Mouse (Mus musculus): ENCODE results near the gene Pappa2.

The Pappa2 gene

DNA sequence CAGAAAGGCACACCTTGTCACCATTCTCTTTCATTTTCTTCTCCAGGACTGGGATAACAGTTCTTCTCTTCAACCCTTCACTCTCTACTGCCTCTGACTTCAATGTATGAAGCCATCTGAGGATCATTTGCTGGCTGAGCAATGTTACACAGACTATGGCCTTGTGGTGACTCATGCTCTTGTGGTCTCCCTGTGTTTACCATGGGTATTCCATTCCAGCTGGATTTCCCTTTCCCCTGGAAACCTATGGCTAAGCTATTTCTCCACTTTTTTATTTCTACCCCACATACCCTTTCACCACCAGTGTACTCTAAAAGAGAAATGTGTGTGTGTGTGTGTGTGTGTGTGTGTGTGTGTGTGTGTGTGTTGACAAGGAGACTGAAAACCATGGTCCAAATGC, 83.0 kb downstream of the Pappa2 start:
- DNase-seq (ENCODE audit: low spot score) = no peak

GRCm38 (mm10) chr1:158894441-158894840, 85.8 kb downstream of the Pappa2 start:
- DNase-seq (ENCODE audit: low spot score) = no peak

DNA sequence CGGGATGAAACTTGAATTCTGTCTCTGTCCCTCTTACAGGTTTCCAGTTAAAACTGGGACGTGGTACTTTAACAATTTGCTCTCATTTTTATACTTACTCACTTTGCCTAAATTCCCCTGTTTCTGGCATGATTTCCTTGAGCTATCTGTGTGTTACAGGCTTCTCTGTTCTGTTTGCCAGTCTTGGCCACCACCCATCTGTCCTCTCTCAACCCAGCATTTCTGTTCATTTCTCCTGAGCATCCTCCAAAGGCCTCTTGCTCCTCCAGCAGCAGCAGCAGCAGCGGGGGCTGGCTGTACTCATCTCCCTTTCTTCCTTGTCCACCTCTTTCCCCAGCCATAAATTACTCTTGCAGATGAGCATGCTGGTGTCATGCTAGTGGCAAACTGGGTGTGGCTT, 104.8 kb downstream of the Pappa2 start:
- no peak for DNase-seq (ENCODE audit: low spot score)

DNA sequence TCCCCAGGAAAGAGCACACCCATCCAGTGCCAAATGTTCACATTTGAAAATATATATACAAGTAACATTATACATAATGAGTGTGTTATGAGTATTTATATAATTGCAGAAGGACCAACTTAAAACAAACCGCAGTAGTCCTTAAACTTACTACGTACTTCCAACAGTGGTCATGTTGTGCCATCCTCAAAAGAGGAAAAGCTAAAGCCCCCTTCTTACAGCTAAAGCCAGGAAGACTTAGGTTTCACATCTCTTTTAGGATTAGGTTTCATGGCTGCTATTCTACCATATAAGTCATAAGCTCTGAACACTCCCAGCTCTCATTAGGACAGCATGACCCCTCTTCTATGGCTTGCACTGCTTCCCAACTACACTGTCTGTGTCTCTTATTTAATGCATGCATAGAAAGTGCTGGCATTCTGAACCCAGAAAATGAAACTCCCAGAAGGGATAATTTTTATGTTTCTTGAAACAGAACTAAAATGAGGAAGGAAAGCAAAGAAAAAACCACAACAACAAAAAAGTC, 105.7 kb downstream of the Pappa2 start:
- no peak for DNase-seq (ENCODE audit: low spot score)

- DNase-seq (ENCODE audit: low spot score) = no peak
Measured at GRCm38 (mm10) chr1:158873631-158874030, 106.7 kb downstream of the Pappa2 start.

DNA sequence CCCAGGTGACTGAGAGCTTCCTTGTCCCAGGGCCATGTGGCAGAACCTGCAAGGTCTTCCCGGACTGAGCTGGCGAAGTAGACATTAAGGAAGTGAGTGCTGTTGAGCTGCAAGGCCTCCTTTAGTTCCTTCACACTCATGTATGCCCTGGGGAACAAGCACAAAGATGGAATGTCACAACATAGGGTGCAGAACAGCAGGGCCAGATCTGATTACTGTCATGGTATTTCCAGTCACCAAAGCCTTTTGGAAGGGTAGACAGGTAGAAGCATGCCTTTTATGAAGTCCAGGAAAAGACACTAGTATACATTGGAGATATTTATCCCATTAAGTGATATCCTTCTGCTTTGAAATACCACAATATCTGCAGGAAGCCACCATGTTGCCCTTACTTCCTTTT, 108.9 kb downstream of the Pappa2 start:
- no peak for DNase-seq (ENCODE audit: low spot score)

DNA sequence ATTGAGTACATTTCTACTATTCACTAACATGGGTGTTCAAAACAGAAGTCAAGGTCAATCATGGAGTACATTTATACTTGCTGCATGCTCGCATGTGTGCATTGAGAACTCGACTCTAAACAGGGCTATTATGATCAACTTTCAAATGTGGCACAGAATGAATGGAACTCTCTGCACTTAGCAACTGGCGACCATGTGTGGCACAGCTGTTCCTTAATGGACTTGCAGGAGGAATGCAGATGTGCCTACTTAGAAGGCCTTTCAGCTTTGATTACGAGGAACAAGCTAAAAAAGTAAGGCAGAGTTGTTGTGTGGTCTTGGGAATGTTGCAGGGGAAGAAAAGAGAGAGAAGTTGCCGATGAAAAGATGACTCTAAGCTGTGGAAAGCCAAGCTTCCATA, 120.1 kb downstream of the Pappa2 start:
- DNase-seq (ENCODE audit: low spot score) = no peak

GRCm38 (mm10) chr1:158853936-158854882, 126.1 kb downstream of the Pappa2 start:
- no peak for DNase-seq (ENCODE audit: low spot score)

GRCm38 (mm10) chr1:158852836-158853567, 127.3 kb downstream of the Pappa2 start:
- DNase-seq (ENCODE audit: low spot score) = no peak

DNA sequence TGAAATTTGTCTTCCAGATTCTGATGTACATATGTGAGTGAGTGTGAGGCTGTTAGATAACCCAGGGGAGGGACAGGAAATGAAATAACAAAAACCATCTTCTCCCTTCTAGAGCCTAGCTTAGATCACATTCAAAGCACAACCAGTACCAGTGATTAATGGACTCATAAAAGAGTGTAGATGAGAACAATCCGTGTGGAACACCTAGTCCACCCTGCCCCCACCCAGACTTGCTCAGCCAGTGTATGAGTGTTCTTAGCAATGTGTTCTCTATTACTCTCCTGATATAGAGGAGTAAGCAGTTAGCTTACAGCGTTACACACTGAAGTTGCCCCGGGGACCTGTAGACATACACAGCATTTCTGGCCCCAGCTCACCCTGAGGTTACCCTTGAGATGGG, 129.8 kb downstream of the Pappa2 start:
- no peak for DNase-seq (ENCODE audit: low spot score)

DNA sequence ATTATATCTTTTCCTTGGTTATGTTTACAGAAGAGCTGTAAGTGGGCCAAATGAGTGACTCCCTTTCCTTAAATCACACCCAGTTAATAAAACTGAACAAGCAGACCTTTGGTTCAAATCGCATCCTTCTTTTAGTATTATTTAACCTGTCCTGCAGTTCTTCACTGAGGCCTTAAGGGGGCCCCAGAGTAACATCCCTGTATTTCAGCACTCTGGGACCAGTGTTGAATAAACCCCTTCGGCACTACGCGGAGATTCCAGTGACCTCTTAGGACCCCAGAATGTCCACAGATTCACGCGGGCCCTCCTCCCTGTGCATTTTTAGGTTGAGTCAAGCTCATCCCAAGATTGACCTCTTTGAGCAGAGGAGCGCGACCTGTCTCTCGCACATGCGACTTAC, 135.7 kb downstream of the Pappa2 start:
- no peak for DNase-seq (ENCODE audit: low spot score)

GRCm38 (mm10) chr1:158837151-158837550, 143.1 kb downstream of the Pappa2 start:
- DNase-seq (ENCODE audit: low spot score) = no peak

DNA sequence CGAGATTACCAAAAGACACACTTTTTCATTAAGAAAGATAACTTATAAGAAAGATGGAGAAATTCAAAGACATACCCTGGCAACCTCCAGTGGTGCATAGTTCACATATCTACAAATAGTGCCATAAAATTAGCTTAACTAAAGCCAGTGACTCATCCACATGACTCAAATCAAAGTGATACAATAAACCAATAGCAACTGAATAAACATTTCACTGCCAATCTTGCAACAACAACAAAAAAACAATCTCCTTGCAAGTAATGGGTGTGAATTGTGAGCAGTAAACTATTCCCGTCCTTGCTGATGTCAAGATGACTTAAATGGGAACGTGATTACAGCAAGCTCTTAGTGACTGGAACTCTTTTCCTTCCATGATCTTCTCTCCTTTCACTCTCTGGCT, 150.1 kb downstream of the Pappa2 start:
- DNase-seq (ENCODE audit: low spot score) = no peak

DNA sequence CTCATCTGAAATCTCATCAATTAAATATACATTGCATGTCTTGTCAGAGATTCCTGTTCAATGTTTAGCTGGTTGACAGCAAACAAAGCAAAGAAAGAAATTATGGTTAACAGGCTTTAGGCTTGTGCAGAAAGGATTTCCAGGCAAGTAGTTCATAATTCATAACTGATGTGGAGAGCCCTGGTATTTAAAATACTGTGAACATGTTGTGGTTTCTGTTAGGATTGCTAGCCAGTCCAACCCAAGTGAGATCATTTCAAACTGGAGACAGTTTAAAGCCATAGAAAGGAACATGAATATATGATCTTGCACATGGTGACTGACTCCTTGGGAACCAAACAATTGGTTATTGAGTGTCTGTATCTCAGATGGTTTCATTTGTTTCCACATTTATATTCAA, 152.4 kb downstream of the Pappa2 start:
- DNase-seq (ENCODE audit: low spot score) = no peak

GRCm38 (mm10) chr1:158819676-158820075, 160.6 kb downstream of the Pappa2 start:
- no peak for DNase-seq (ENCODE audit: low spot score)

GRCm38 (mm10) chr1:158816479-158816878, 163.8 kb downstream of the Pappa2 start:
- no peak for DNase-seq (ENCODE audit: low spot score)

- DNase-seq (ENCODE audit: low spot score) = no peak
Measured at GRCm38 (mm10) chr1:158811887-158812286, 168.4 kb downstream of the Pappa2 start.

DNA sequence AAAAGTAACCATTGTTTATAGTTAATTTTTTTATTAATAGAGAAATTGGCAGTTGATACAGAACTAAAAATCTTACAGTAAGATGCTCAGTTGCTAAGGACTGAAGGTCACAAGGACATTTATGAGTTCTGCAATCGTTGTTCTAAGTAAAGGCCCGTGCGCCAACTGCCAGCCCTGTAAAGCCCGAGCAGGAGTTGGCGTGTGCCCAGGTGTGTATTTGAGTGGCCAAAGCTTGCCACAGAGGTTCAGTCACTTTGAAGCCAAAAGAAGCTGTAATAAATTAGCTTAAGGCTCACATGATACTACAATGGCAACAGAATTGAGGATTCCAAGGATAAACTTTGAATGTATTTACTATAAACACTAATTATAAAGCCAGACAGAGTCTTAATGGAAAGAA, 204.8 kb downstream of the Pappa2 start:
- no peak for DNase-seq (ENCODE audit: low spot score)

DNA sequence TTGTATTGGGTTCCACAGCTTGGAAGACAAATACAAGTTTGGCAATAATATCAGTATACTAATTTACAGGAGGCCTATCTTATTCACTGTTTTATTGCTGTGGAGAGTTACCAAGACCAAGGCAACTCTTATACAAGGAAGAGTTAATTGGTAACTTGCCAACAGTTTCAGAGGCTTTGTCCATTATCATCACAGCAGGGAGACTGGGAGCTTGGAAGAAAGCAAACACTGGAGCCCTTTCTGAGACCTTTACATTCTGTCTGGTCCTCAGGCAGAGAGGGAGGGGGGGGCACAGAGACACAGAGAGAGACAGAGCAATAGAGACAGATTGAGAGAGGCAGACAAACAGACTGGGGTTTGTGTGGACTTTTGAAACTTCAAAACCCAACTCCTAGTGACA, 207.2 kb downstream of the Pappa2 start:
- DNase-seq (ENCODE audit: low spot score) = no peak

- DNase-seq (ENCODE audit: low spot score) = no peak
Measured at GRCm38 (mm10) chr1:158770756-158771155, 209.5 kb downstream of the Pappa2 start.

DNA sequence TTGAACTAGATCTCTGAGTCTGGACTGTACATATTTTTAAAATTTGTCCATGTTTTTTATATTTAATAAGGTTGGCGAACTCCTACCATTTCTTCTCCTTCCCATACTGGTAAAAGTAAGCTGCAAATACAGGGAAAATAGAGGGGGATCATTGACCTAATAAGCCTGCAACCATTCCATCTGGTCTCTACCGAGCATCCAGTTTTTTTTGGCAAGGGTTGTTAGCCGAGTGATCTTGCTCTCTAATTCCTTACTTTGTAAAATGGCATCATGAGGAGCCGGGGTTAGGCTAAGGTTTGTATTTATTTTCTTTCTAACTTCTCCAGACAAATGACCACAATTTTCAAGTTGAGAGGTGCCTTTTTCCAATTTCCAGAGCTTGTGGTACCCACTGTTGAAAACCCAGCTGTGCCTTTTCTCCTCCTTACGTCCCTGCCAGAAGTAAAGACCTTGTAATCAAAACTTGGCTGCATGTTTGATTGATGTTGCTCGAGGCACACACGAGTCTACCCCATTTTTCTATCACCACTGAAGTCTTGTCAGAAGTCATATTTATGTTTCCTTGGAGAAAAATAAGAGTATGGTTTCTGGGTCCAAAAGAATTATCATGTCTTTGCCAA, 210.1 kb downstream of the Pappa2 start:
- no peak for DNase-seq (ENCODE audit: low spot score)

GRCm38 (mm10) chr1:158765842-158766241, 214.4 kb downstream of the Pappa2 start:
- DNase-seq (ENCODE audit: low spot score) = no peak

DNA sequence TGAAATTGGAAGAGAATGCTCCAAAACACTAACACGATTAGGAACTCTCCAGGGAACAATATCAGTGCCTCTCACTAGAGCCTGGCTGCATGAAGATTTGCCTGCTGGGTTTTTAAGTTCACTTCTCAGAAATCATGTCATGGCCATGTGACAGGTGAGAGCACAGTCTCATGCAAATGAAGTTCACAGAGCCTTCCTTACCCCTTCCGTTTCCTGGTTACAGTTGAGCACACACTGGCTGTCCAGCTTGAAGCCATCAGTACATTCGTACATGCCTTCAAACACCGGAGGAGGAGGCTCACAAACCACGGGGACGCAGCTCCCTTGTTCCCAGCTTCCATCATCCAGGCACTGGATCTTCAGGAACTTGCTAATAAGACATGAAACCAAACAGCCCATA, 215.6 kb downstream of the Pappa2 start:
- no peak for DNase-seq (ENCODE audit: low spot score)

Measured in yolk sac, embryonic 10.5 days (tissue).